Mouse (Mus musculus): Measurements from ENCODE around the gene Lpar6.

The Lpar6 gene

DNA sequence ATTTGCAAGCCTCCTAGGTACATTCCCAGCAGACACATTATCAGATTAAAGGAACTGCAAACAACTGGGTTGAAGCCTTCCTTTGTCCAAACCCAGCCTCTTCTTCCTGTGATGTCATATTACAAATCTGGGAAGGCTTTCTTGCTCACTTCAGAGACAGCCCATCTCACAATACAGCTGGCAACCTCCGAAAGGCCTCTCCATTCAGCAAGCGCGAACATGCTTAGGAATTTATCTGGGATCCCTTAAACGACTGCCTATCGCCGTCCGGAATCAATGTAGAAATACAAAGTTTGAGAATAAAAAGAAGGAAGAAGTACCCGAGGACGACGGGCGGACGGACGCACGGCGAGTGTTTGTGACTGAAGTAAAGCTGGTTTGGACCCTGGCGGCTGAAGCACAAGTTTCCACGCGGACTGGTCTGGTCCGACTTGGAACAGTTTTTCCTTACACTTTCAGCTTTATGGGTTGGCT, at the start of gene Lpar6:
Gene Lpar6 (plus strand): TSS at position 48 of the 474 bp plus-strand sequence.
- peak in 1 of 2 experiments; percentile 27 for DNase-seq (ENCODE audit: low spot score in 2 of 2)

DNA sequence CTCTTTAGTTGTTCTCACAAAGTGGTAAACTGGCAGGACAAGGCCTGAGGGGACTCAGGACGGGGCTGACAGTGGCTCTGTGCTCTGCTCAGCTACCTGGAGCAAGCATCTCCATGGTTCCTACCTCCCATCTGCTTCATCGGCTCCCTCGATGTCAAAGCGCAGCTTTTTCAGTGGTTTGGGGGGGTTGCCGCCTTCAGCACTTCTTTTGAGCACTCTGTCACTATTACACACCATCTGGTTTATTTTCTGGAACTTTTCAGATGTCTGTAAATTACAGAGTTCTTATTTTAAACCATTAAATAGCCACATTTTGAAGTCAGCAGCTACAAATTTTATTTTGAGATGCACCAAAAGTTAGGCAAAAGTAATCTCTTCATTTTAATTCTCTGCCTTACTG, 38.6 kb upstream of the Lpar6 start:
- no peak for DNase-seq (ENCODE audit: low spot score in 2 of 2)

DNA sequence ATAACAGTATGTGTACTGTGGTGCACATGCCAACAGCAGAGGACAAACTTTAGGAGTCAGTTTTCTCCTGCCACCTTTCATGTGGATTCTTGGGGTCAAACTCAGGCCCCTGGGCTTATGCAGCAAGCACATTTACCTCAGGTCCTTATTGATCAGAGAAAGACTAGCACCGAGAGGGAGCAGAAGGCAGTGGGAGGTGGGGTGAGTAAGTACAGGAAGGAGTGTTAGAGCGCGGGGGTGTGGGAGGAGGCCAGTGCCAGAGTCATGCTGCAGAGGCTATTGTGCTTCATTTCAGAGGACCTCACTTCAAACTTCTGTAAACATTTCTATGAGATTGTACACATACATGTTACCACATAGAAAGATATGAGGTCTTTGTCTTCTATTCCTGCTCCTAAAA, 36.2 kb upstream of the Lpar6 start:
- DNase-seq (ENCODE audit: low spot score in 2 of 2): no peak

DNA sequence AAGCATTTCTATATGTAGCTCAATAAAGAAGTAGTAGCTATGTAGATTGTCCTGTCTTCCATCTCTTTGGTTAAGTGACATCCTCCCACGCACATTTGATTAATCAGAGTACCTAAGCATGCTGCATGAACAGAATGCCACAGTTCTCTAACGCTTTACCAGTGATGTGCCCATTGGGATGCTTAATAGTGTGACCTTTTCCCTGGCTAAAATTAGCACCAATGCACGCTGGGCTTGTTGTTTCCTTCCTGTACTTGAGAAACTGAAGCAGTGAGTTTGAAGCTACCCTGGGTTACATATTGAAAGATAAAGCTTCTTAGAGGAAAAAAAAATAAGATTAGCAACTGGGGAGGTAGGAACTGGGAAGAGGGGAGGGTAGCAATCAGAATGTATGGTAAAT, 33.7 kb upstream of the Lpar6 start:
- DNase-seq (ENCODE audit: low spot score in 2 of 2): no peak

DNA sequence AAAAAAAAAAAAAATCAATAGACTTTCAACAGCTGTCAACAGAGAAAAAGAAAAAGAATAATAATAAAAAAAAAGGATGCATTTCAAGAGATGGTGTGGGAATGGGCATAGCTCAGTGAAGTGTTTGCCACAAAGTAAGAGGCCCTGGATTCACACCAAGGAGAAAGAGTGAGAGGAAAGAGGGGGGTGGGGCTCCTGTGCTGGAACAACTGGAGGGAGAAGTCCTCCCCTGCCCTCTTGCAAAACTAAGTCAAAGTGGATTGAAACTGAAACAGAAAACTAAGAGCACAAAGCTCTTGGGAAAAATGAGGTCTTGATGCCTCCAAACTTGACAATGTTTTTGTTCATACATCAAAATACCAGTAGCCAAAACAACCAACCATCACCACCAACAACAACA, 28.4 kb upstream of the Lpar6 start:
- no peak for DNase-seq (ENCODE audit: low spot score in 2 of 2)

DNA sequence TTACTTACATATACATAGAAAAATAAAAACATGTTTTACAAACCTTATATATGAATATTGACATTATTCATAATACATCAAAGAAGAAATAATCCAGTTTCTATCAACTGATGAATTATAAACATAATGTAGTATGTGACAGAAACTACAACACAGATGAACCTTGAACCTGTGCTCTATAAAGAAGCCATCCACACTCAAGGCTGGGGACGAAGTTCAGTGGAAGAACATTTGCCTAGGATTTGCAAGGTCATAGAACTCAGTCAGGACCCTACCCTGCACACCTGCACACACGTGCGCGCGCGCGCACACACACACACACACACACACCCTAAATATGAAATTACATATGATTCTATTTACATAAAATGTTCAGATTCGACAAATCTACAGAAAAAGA, 27.5 kb upstream of the Lpar6 start:
- no peak for DNase-seq (ENCODE audit: low spot score in 2 of 2)

DNA sequence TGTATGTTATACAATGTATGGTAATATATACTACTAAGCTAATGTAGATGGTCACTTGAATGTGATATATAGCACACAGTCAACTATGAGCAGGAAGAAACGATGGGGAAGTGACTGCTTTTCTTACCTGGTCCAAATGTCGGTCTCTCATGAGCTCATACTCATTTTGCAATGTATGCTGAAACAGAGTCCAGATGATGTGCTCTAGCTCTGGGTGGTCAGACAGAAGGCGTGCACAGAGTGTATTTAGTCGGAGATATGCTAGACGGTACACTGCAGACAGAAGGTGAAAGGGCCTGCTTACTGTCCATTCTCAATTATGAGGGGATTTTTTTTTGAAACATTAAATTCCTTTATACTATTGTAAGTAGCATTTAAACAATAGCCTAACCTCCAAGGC, 26.2 kb upstream of the Lpar6 start:
- DNase-seq (ENCODE audit: low spot score in 2 of 2): no peak

DNA sequence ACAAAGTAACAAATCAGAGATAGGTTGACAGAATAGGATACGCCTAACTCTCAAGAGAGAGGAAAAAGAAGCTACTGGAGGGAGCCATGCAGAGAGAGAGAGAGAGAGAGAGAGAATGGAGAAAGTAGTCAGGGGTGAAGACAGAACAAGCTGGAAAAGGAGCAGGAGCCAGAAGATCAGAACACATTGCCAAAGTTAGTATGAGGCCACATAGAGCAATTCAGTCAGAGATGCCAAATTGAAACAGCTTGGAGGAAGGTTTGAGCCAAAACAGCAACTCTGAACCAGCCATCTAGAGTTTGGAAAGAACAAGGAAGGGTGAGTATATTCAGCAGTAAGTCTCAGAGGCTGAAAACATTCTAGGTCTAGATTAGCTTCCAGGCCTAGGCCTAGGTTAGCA, 20.6 kb upstream of the Lpar6 start:
- DNase-seq (ENCODE audit: low spot score in 2 of 2): no peak

DNA sequence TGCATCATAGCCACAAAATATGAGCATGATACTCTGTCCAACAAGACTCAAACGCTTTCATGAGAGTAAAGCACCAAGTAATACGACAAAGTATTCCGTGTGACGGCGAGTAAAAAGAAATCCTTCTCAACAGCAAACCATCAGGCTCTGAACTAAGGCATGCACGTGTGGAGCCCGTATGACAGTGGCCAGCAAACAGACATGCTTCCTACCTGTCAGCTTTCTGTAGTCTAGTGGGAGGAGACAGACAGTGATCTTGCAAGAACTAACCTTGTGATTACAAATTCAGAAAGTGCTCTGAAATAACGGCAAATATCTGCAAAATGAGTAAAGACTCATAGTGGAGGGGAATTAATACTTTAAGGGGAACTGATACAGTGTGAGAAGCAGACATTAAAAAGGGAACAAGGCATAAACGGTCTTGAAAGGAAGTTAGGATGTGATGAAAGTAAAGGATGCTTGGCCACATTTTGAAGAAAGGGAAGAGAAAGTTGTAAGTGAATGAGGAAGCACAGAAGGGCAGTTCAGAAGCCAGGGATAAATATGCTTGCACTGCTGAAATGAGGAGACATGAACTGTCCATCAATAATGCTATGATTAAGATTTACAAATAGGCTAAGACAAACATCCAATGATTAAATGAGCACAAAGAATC, 15.3 kb upstream of the Lpar6 start:
- no peak for DNase-seq (ENCODE audit: low spot score in 2 of 2)

DNA sequence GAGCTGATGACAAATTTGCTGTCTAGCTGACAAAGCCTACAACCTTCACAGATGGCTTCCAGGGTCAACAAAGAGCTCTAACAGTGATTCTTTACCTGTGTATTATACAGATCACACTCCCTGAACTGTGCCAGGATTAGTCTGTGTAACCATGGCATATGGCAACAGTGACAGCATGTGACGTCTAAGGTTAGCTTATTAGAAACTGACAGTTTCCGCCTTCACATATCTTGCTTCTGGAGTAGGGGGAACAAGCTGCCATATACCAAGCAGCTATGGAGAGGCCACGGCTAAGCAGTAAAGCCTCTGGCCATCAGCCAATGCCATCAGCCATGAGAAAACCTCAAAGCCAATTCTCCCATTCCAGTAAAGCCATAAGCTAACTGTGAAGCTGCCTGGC, 11.3 kb upstream of the Lpar6 start:
- DNase-seq (ENCODE audit: low spot score in 2 of 2): no peak

DNA sequence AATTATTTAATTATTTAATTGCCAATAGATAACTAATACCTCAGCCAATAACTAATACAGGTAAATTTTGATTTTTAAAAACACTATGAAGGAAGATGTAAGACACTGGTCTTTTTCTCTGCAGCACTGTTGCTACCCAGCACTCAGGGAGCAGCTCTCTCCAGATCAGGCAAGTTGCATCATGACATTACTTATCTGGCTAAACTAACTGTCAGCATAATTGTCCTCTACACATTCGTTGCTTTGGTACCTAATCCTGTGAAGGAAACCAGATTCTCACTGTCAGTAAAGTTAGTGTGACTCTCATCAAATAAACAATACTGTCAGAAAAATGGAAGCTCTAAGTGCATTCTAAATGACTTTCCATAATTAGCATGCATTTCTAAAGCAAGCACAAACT, 10.8 kb upstream of the Lpar6 start:
- DNase-seq (ENCODE audit: low spot score in 2 of 2): no peak

DNA sequence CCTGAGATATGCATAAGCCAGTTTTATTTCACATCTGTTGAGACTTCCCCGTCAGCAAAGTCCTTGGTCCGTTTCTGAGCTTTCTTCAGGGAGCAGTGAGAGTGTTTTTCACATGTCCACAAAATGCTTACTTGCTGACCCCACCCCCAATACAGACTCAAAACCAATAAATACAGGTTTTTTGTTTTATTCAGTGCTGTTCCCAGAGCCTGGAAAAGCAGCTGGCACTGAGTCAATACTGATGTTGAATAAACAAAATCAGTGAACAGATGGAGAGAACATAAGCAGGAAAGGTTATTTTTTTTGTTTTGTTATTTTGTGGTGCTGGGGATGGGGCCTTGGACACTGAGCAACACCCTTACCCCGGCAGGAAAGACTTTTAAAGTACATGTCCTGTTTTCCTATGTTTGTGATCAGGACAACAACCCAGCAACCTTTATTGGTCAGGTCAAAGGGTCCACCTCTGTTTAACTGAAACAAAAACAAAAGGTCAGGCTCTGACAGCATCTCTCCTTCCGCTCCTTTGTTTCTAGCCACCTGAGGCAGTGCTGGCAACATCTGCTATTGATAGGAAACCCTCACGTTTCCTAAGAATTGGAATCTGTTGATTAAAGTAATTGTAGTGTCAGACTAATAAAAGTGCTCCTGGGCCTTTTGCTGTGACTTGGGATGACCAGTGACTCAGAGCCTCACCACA, 6.3 kb upstream of the Lpar6 start:
- no peak for DNase-seq (ENCODE audit: low spot score in 2 of 2)

DNA sequence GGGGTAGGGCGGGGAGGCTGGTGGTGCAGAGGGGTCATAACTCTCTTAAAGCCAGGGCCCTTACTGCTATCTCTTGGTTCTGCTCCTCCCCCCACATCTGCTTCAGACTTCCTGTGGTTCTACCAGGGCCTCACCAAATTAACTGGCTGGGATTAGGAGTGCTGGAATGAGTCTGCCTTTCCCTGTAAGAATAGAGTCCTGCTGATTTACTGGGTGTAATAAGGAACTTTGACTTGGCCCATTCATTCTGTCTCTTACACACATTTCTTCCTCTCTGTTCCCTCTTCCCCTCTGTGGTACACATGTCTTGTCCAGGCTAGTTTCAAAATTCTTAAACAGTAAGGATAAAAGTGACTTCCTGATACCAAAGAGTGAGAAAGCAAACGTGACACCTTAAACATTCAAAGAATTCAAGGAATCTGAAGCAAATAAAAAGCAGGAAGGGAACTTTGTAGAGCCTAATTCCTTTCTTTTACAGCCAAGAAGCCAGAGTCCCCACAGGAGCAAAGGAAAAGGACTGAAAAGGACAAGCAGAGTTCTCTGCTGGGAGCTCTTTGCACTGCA, 3.1 kb upstream of the Lpar6 start:
- DNase-seq (ENCODE audit: low spot score in 2 of 2): no peak

DNA sequence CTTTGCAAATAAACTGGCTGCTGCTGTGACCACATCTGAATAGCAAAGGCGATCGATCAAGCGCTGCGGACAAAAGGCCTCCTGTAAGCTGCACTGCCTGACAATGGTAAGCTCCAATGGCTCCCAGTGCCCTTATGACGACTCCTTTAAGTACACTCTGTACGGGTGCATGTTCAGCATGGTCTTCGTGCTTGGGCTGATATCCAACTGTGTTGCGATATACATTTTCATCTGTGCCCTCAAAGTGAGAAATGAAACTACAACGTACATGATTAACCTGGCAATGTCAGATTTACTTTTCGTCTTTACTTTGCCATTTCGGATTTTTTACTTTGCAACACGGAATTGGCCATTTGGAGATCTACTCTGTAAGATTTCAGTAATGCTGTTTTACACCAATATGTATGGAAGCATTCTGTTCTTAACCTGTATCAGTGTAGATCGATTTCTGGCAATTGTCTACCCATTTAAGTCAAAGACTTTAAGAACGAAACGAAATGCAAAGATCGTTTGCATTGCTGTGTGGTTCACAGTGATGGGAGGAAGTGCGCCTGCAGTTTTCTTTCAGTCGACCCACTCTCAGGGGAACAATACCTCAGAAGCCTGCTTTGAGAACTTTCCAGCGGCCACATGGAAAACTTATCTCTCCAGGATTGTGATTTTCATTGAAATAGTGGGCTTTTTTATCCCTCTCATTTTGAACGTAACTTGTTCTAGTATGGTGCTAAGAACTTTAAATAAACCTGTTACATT, 979 bp downstream of the Lpar6 start:
- DNase-seq (ENCODE audit: low spot score in 2 of 2): peak in 1 of 2 experiments; percentile 13

DNA sequence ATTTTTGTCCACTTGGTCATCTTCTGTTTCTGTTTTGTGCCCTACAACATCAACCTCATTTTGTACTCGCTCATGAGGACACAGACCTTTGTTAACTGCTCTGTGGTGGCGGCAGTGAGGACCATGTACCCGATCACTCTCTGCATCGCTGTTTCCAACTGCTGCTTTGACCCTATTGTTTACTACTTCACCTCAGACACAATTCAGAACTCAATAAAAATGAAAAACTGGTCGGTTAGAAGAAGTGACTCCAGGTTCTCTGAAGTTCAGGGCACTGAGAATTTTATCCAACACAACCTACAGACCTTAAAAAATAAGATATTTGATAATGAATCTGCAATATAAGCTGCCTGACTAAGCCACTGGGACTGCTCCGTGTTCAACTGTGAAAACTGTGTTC, 1.6 kb downstream of the Lpar6 start:
- no peak for DNase-seq (ENCODE audit: low spot score in 2 of 2)

DNA sequence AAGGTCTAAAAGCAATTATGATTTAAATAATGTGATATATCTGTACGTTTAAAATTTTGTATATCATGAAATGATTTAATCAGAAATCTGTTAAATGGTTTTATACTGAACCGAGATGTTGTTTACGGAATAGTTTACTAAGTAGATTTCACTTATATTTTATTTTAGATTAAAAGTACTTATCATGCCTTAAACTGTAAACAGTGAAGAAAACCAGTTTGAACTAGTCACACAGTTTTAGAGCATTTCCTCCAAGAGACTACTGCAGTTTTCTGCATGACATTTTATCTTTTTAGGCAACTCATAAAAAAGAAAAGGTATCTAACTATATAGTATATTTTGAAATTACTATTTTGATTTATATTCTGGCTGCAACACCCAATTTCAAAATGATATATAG, 2.2 kb downstream of the Lpar6 start:
- DNase-seq (ENCODE audit: low spot score in 2 of 2): no peak

DNA sequence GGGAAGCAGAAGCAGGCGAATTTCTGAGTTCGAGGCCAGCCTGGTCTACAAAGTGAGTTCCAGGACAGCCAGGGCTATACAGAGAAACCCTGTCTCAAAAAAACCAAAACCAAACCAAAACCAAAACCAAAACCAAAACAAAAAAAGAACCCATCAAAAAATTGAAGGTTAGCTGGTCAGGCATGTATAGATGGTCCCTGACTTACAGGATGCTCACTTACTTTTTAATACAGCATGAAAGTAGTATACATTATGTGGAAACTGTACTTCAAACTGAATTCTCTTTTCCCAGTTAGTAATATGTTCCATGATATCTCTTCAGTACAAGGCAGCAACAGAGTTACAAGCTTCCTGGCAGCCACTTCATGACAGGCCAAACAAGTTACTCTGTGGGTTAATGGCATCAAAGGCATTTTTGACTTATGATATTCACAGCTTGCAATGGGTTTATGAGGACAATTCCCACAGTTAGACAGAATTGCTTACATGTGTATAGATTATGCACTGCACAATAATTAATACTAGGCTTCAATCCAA, 6.4 kb downstream of the Lpar6 start:
- no peak for DNase-seq (ENCODE audit: low spot score in 2 of 2)

DNA sequence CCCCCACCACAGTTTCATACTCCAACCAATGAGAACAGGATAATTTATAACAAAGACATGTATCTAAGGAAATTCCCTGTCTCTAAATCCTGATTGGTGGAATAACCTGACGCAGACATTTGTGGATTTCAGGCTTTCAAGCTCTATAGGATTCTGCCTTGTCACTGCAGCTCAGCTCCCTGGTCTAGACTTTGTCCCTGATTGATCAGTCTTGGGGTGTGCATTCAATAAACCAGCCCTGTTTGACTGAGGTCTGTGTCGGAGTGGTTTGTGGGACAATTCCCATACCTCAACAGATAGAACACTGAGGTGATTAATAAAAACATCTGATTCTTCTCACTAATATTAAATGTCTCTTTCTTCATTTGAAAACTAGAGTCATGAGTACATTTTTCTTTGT, 12.4 kb downstream of the Lpar6 start:
- DNase-seq (ENCODE audit: low spot score in 2 of 2): no peak

DNA sequence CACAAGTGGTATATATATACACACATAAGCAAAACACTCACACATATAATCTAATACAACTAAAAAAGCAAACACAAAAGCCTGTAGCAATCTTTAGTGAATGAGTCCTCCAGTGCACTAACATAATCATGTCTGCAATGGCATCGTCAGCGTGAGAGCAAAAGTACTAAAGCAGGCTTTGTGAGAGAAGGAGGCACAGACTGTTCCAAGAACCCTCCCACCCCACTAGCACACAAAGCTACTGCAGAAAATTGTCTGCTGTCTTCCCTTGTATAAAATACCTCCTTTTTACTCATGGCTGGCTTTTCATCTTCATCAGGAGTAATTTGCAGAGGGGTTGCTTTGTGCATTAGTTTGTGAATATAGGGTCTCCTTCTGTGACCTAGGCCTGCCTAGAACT, 14.6 kb downstream of the Lpar6 start:
- no peak for DNase-seq (ENCODE audit: low spot score in 2 of 2)

DNA sequence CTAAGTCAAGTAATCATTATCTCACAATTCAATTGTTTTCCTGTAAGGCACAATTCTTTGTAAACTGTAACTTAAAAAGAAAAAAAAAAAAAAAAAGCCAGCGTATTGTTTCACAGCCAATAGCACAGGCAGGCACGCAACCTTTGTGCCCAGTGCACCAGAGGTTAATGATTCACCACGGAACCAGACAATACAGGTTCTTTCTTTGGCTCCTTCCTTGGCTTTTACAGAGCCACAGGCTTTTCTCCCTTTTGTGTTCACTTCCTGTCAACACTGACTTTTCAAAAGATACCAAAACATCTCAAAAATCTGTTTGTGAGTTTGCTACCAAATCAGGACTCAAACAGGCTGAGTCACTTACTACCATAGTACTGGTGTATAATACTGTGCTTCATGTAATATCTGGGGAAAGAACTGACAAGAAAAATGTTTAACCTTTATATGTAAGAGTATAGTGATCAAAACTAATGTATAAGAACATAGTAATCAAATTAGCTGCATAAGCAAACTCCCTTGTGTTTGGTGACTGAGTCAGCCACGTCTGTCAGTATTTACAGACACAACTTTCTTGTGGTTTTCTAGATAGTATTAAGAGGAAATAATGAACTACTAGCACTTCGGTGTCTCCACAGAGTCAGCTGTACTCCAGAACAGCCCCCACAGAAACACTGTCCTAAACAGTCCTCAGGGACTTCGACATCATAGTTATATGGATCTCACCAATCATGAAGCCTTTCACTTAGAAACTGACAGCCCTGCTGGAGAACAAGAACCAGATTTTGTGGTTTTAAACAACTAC, 16.0 kb downstream of the Lpar6 start:
- no peak for DNase-seq (ENCODE audit: low spot score in 2 of 2)

DNA sequence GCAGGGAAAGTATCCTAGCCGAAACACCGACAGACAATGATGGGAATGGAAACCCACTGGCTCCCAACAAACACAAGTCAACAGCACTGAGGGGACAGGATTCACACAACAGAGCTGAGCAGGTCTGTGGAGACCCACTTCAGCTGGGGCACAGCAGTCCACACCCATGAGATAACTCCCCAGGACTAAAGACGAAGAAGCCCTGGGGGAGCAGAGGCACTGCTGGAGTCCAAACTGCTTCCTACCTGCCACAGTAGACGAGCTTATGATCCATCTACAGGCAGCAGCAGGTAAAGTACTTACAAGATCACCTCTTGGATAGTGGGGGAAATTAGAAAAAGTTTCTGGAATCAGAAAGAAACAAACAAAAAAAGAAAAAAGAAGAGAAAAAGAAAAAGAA, 16.7 kb downstream of the Lpar6 start:
- DNase-seq (ENCODE audit: low spot score in 2 of 2): no peak

Data from left cerebral cortex, adult 9 months (tissue).